Mouse (Mus musculus) C2C12 (cell line): ENCODE measurements around the gene Stxbp1. TPM values are rescaled to one million over a fixed set of nuclear protein-coding genes. Genes with fewer than 3 reads are reported as not detected.

Source experiments
- polyA plus RNA-seq: library from polyadenylated mRNA; unstranded; fragments of >200 nt; fragmentation: generic; extraction: Trizol; gene quantifications from one replicate; pipeline ENCODE4 v1.2.1, GENCODE M21; 2012; ENCODE audit warnings: missing spikeins

Gene Stxbp1
- polyA plus RNA-seq, 1 experiment = 28.7 TPM

Other genes with a start within 250 kb of the Stxbp1 start
- 59.1 TPM for gene St6galnac6, start 247.5 kb downstream of the Stxbp1 start, polyA plus RNA-seq
- gene Ak1, start 225.5 kb downstream of the Stxbp1 start, polyA plus RNA-seq = 184 TPM
- gene Eng, start 200.7 kb downstream of the Stxbp1 start, polyA plus RNA-seq = 1.1 TPM
- gene Fpgs, start 143.1 kb downstream of the Stxbp1 start, polyA plus RNA-seq = 26.7 TPM
- 112 TPM for gene Cdk9, start 134.2 kb downstream of the Stxbp1 start, polyA plus RNA-seq
- 0.50 TPM for gene Sh2d3c, start 126.2 kb downstream of the Stxbp1 start, polyA plus RNA-seq
- not detected for gene 6330409D20Rik, start 106.2 kb downstream of the Stxbp1 start, polyA plus RNA-seq
- 35.7 TPM for gene Tor2a, start 90.0 kb downstream of the Stxbp1 start, polyA plus RNA-seq
- 0.14 TPM for gene Ttc16, start 71.6 kb downstream of the Stxbp1 start, polyA plus RNA-seq
- gene Ptrh1, start 71.5 kb downstream of the Stxbp1 start, polyA plus RNA-seq = 83.9 TPM
- 0.81 TPM for gene Cfap157, start 62.8 kb downstream of the Stxbp1 start, polyA plus RNA-seq
- 294 TPM for gene Fam129b, start 28.9 kb upstream of the Stxbp1 start, polyA plus RNA-seq
- 3,677 TPM for gene Rpl12, start 114.3 kb upstream of the Stxbp1 start, polyA plus RNA-seq
- 10.3 TPM for gene Lrsam1, start 114.4 kb upstream of the Stxbp1 start, polyA plus RNA-seq
- 4.3 TPM for gene Slc2a8, start 134.8 kb upstream of the Stxbp1 start, polyA plus RNA-seq